Mouse (Mus musculus): ENCODE results near the gene Gm26657. TPM values are rescaled to one million over a fixed set of nuclear protein-coding genes. Genes with fewer than 3 reads are reported as not detected.

Gene Gm26657
- not detected for total RNA-seq (2023)

DNA sequence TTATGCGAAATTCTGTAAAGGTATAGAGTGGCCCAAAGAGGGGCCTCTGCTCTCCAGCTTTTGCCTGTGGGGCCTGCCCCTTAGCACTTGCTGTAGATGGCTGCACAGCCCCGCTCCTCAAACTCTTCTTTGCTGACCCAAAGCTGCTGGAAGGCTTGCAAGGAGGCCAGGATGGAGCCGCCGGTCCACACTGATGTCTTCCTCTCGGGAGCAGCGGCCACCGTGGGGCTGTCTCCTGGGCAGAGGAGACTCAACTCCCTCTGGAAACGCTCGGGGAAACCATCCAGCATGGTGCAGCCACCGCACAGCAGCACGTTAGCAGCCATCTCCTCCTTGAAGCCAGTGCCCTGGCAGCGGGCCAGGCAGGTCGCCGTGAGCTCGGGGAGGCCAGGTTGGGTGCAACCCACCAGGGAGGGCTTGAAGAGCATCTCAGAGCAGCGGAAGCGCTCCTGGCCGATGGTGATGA is at the start of gene Gm26657:
TSS of gene Gm26657 (plus strand) at position 51 of the 466 bp plus-strand sequence.

DNA sequence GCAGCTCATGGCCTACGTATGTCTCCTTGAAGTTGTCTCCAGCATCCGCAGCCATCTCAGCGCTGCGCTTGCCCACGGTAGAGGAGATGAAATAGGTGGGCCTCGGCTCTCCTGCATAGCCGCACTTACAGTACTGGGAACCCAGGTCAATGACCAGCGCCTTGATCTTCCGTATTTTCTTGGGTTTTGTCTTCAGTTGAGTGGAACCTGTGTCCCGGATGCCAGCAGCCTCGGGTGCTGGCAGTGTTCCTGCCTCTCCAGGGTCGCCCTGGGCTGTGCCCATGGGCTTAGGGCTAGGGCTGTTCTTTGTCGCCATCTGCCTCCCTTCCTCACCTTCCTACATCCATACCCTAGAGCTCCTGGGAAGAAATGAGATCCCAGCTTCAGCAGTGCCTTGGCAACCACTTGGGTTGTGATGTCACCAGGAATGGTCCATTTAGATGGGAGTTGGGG is 1.2 kb downstream of the Gm26657 start, which contains the start of gene Actl7b:
TSS of gene Actl7b (minus strand) at position 403 of the 453 bp plus-strand sequence.

DNA sequence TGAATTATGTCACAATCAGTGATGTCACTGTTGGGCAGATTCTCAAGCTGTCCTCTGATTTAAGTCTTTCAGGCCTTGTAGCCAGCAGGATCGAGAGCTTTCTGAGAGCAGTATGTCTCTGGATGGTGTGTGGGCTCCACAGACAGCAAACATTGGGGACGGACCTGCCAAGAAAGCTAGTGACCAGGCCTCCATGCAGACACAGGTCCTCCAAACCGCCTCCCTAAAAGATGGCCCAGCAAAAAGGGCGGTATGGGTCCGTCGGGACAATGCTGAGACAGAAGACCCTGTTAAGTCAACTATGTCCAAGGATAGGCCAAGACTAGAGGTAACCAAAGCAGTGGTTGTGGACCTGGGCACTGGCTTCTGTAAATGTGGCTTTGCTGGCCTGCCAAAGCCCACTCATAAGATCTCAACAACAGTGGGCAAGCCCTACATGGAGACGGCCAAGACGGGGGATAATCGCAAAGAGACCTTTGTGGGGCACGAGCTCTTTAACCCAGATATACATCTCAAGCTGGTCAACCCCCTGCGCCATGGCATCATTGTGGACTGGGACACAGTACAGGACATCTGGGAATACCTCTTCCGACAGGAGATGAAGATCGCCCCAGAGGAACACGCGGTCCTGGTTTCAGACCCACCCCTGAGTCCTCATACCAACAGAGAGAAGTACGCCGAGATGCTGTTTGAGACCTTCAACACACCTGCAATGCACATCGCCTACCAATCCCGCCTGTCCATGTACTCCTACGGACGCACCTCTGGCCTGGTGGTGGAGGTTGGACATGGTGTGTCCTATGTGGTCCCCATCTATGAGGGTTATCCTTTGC is 3.7 kb downstream of the Gm26657 start, which contains the start of gene Actl7a:
TSS of gene Actl7a (plus strand) at position 51 of the 833 bp plus-strand sequence.

Other genes with a start within 250 kb of the Gm26657 start
- 1 to 10 TPM in 1 of 2 experiments, under 1 TPM in 1; 0.77 to 1.1 TPM for gene Actl7b, start 1.4 kb downstream of the Gm26657 start, total RNA-seq (2023)
- gene Actl7a, start 3.3 kb downstream of the Gm26657 start, total RNA-seq (2023) = not detected
- gene Elp1, start 62.3 kb downstream of the Gm26657 start, total RNA-seq (2023) = 10 to 100 TPM; 40.2 to 43.4 TPM
- gene Fam206a, start 62.3 kb downstream of the Gm26657 start, total RNA-seq (2023) = 10 to 100 TPM; 23.6 to 27.1 TPM
- gene Ctnnal1, start 125.1 kb downstream of the Gm26657 start, total RNA-seq (2023) = 1 to 10 TPM; 3.7 to 5.0 TPM
- 10 to 100 TPM; 34.6 to 37.1 TPM for gene Tmem245, start 207.4 kb downstream of the Gm26657 start, total RNA-seq (2023)